Mouse (Mus musculus) thymus, adult 2 months (tissue): ENCODE results near the gene Acad9. TPM values are rescaled to one million over a fixed set of nuclear protein-coding genes. Genes with fewer than 3 reads are reported as not detected.

Experiments used
- DNase-seq: peaks from one replicate; pipeline ENCODE4 v3.0.0; 2021
- H3K27ac ChIP-seq: fragments of 200-500 bp; 2 replicates; pipeline ENCODE4 v1.5.1; 2012; ENCODE audit warnings: low read length, control low read depth; ENCODE audit not compliant: control insufficient read depth, insufficient read depth
- H3K27me3 ChIP-seq: fragments of 200-500 bp; 2 replicates; pipeline ENCODE4 v1.6.1; 2012; ENCODE audit warnings: mild to moderate bottlenecking, low read length, moderate library complexity, mixed read lengths; ENCODE audit not compliant: control insufficient read depth, insufficient read depth
- H3K36me3 ChIP-seq: fragments of 200-500 bp; 2 replicates; pipeline ENCODE4 v1.6.1; 2012; ENCODE audit warnings: mild to moderate bottlenecking, low read length, moderate library complexity; ENCODE audit not compliant: control insufficient read depth, insufficient read depth
- H3K4me1 ChIP-seq: fragments of 200-500 bp; replicated peaks from 2 replicates; pipeline ENCODE4 v1.6.1; 2012; ENCODE audit warnings: low read length; ENCODE audit not compliant: control insufficient read depth, insufficient read depth
- H3K4me3 ChIP-seq: fragments of 200-500 bp; 2 replicates; pipeline ENCODE4 v1.5.1; 2012; ENCODE audit warnings: mild to moderate bottlenecking, low read length, control low read depth, moderate library complexity; ENCODE audit not compliant: control insufficient read depth, insufficient read depth
- CTCF ChIP-seq: fragments of 200-500 bp; IDR thresholded peaks from 2 replicates; pipeline ENCODE4 v1.5.1; 2012; ENCODE audit warnings: mild to moderate bottlenecking, control low read depth, low read length, moderate library complexity, borderline replicate concordance; ENCODE audit not compliant: control insufficient read depth, poor library complexity, insufficient read depth; ENCODE audit errors: extremely low read depth
- POLR2A ChIP-seq: fragments of 200-500 bp; IDR thresholded peaks from 2 replicates; pipeline ENCODE4 v1.6.1; 2012; ENCODE audit warnings: mild to moderate bottlenecking, low read length, control low read depth, moderate library complexity; ENCODE audit not compliant: control insufficient read depth, poor library complexity, insufficient read depth; ENCODE audit errors: extremely low read depth
- WGBS: fragments of 180-500 bp; shearing (Covaris S2); methylation state at CpG from one replicate; pipeline ENCODE4 v1.1.7; 2018; 5-methylcytosine and 5-hydroxymethylcytosine counted together
- polyA plus RNA-seq: library from polyadenylated mRNA; depleted of rRNA; stranded (reverse); fragments of >200 nt; gene quantifications from 2 replicates; pipeline ENCODE4 v1.2.3, GENCODE M21; 2012

Gene Acad9
- polyA plus RNA-seq, 1 experiment = 20.8 TPM

GRCm38 (mm10) chr3:36049106-36049505, 16.7 kb upstream of the Acad9 start:
- Histone ChIP-seq H3K27ac (no peak overlapping the region), H3K27me3 (no peaks in the 10 kb centered on the region), H3K36me3 (no peaks in the 10 kb centered on the region), H3K4me1 (no peaks in the 10 kb centered on the region), H3K4me3 (no peak overlapping the region)
- 81% methylated on average over 1 of the region's 1 CpGs for WGBS
- DNase-seq = no peak
- TF ChIP-seq CTCF (no peak), POLR2A (no peak)

GRCm38 (mm10) chr3:36053447-36053846, 12.3 kb upstream of the Acad9 start, which contains the start of gene Ccdc144b:
Ccdc144b (minus strand) TSS chr3:36053547.
- WGBS = 89% methylated on average over 6 of the region's 6 CpGs
- no peak for DNase-seq
- no peaks in the 10 kb centered on the region for H3K27me3 ChIP-seq
- H3K4me1 ChIP-seq = no peaks in the 10 kb centered on the region
- no peak within 1 kb of the TSS for H3K4me3 ChIP-seq
- TF ChIP-seq CTCF = no peak
- no peak for TF ChIP-seq POLR2A
- no peaks in the 10 kb centered on the region for H3K36me3 ChIP-seq
- H3K27ac ChIP-seq = no peak within 1 kb of the TSS

GRCm38 (mm10) chr3:36060096-36060850, 5.5 kb upstream of the Acad9 start:
- Histone ChIP-seq H3K4me1 (0 out of 2 replicates have a peak, but pooled peaks cover 2% of the 10 kb centered on the region), H3K27me3 (no peaks in the 10 kb centered on the region), H3K4me3 (no peak overlapping the region), H3K36me3 (no peaks in the 10 kb centered on the region), H3K27ac (no peak overlapping the region)
- 39% methylated on average over 8 of the region's 8 CpGs for WGBS
- DNase-seq = peak; percentile 70
- TF ChIP-seq POLR2A (no peak), CTCF (no peak)

- 83% methylated on average over 1 of the region's 1 CpGs for WGBS
- Histone ChIP-seq H3K27me3 (no peaks in the 10 kb centered on the region), H3K4me3 (no peak overlapping the region), H3K4me1 (peaks cover 8% of the 10 kb centered on the region), H3K27ac (no peak overlapping the region), H3K36me3 (no peaks in the 10 kb centered on the region)
- DNase-seq = no peak
- TF ChIP-seq CTCF = no peak
- no peak for TF ChIP-seq POLR2A
Observed at GRCm38 (mm10) chr3:36064592-36065061, 1.2 kb upstream of the Acad9 start.

- Histone ChIP-seq H3K27me3 (no peaks in the 10 kb centered on the region), H3K4me3 (no peak overlapping the region), H3K4me1 (peaks cover 8% of the 10 kb centered on the region), H3K36me3 (no peaks in the 10 kb centered on the region), H3K27ac (no peak overlapping the region)
- TF ChIP-seq CTCF (no peak), POLR2A (no peak)
- peak; percentile 1 for DNase-seq
- 100% methylated on average over 2 of the region's 2 CpGs for WGBS
Observed at GRCm38 (mm10) chr3:36065166-36065565, 613 bp upstream of the Acad9 start.

- Histone ChIP-seq H3K27ac (no peak overlapping the region), H3K36me3 (no peaks in the 10 kb centered on the region), H3K4me1 (peaks cover 5% of the 10 kb centered on the region), H3K4me3 (no peak overlapping the region), H3K27me3 (no peaks in the 10 kb centered on the region)
- no peak for TF ChIP-seq CTCF
- TF ChIP-seq POLR2A = no peak
- DNase-seq = peak; percentile 0
- 94% methylated on average over 6 of the region's 6 CpGs for WGBS
Observed at GRCm38 (mm10) chr3:36067731-36068130, 2.0 kb downstream of the Acad9 start.
